Mouse (Mus musculus): ENCODE measurements around the gene Zbtb1.

DNA sequence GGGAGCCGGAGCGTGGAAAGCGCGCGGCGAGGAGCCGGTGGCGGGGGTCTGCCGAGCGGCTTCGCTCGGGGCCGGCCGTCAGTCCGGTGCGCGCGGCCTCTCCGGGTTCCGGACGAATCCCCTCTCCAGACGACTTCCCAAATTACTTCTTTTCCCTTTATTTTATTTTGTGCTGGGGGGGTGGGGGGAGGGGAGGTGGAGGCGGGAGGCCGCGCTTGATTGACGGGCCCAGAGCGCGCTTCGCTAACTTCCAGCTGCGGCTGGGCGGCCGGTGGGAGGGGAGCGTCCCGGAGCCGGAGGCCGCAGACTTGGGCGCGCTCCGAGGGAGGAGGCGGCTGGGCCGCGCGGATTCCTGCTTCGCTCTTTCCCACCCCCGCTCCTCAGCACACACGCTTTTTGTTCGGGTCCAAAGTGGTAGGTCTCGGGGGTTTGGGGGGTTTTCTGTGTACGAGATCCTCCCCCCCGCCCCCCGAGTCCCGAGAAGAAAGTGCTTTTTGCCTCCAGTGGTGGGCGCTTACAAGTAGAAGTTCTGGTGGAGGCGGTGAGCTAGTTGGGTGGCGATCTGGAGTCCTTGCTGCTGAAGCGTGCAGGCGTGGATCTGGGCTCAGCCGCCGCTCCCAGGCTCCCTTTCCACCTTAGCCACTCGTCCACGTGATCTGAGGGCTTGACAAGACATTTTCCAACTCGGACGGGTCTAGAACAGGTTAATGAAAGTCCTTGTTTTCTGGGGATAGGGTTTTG lies 935 bp downstream of the Zbtb1 start:
- TF ChIP-seq POLR2A (IDR thresholded peaks at IDR 0.05; ENCODE audit: borderline replicate concordance, low read depth, low read length) (no peak), CTCF (IDR thresholded peaks at IDR 0.05; ENCODE audit: low read depth, low read length) (no peak)

All from bone marrow macrophage, adult 2 months (primary cell).